Mouse (Mus musculus) limb, embryonic 12.5 days (tissue): ENCODE measurements at regions not wholly inside any gene's neighbourhood (a gene's known extent, or its start where the extent isn't known, plus 50 kb on each side); places are given as distances from the start of the nearest gene placed in this dataset.

Experiments used
- ATAC-seq: fragments of 200-750 bp; cut with Nextera tagmentation; 2 replicates; pipeline ENCODE4 v1.8.0; 2017; ENCODE audit warnings: low read depth, moderate TSS enrichment; ENCODE audit not compliant: insufficient number of reproducible peaks, insufficient read depth, low FRiP score, low TSS enrichment
- H3K27ac ChIP-seq: fragments of 300-500 bp; sonication (generic); 2 replicates; pipeline ENCODE4 v1.5.1; 2016; ENCODE audit warnings: mild to moderate bottlenecking, moderate library complexity
- H3K27me3 ChIP-seq: fragments of 300-500 bp; sonication (generic); 2 replicates; pipeline ENCODE4 v1.6.1; 2016; ENCODE audit warnings: mild to moderate bottlenecking, moderate library complexity
- H3K36me3 ChIP-seq: fragments of 300-500 bp; sonication (generic); 2 replicates; pipeline ENCODE4 v1.6.1; 2016; ENCODE audit warnings: mild to moderate bottlenecking, moderate library complexity
- H3K4me1 ChIP-seq: fragments of 300-500 bp; sonication (generic); replicated peaks from 2 replicates; pipeline ENCODE4 v1.6.1; 2016
- H3K4me2 ChIP-seq: fragments of 300-500 bp; sonication (generic); 2 replicates; pipeline ENCODE4 v1.6.1; 2016; ENCODE audit warnings: mild to moderate bottlenecking, moderate library complexity
- H3K4me3 ChIP-seq: fragments of 300-500 bp; sonication (generic); replicated peaks from 2 replicates; pipeline ENCODE4 v1.5.1; 2016; ENCODE audit warnings: mild to moderate bottlenecking
- H3K9ac ChIP-seq: fragments of 300-500 bp; sonication (generic); replicated peaks from 2 replicates; pipeline ENCODE4 v1.6.1; 2016; ENCODE audit warnings: mild to moderate bottlenecking, moderate library complexity
- H3K9me3 ChIP-seq: fragments of 300-500 bp; sonication (generic); 2 replicates; pipeline ENCODE4 v1.6.1; 2016; ENCODE audit warnings: mild to moderate bottlenecking, moderate library complexity
- WGBS: fragments of 180-500 bp; shearing (Covaris S2); methylation state at CpG from one replicate; pipeline ENCODE4 v1.1.7; 2016; 5-methylcytosine and 5-hydroxymethylcytosine counted together

GRCm38 (mm10) chr12:12442872-12443271 lies 180.9 kb downstream of the Fam49a start:
- Histone ChIP-seq H3K36me3 (no peaks in the 10 kb centered on the region), H3K4me3 (no peak overlapping the region), H3K27me3 (no peaks in the 10 kb centered on the region), H3K27ac (no peak overlapping the region), H3K4me1 (0 out of 2 replicates have a peak, but pooled peaks cover 10% of the 10 kb centered on the region), H3K4me2 (no peak overlapping the region), H3K9ac (no peak overlapping the region), H3K9me3 (peaks cover 7% of the 10 kb centered on the region; the same call in 1 of the 2 replicates)
- ATAC-seq = no peak
- WGBS = 89% methylated on average over 4 of the region's 4 CpGs

- Histone ChIP-seq H3K27ac (no peak overlapping the region), H3K9ac (no peak overlapping the region), H3K36me3 (no peaks in the 10 kb centered on the region), H3K4me3 (no peak overlapping the region), H3K4me2 (no peak overlapping the region), H3K4me1 (no peaks in the 10 kb centered on the region), H3K9me3 (peaks cover 7% of the 10 kb centered on the region; the same call in 1 of the 2 replicates), H3K27me3 (no peaks in the 10 kb centered on the region)
- 91% methylated on average over 1 of the region's 1 CpGs for WGBS
- no peak for ATAC-seq
Measured at GRCm38 (mm10) chr12:12436379-12436778, 174.4 kb downstream of the Fam49a start.

- 80% methylated on average over 1 of the region's 1 CpGs for WGBS
- ATAC-seq = no peak
- no peaks in the 10 kb centered on the region for H3K27me3 ChIP-seq
- no peak overlapping the region for H3K27ac ChIP-seq
- no peak overlapping the region for H3K4me3 ChIP-seq
- no peaks in the 10 kb centered on the region for H3K9me3 ChIP-seq
- no peak overlapping the region for H3K9ac ChIP-seq
- H3K36me3 ChIP-seq = no peaks in the 10 kb centered on the region
- H3K4me2 ChIP-seq = no peak overlapping the region
- H3K4me1 ChIP-seq = no peaks in the 10 kb centered on the region; the same call in 1 of the 2 replicates
Measured at GRCm38 (mm10) chr12:12432597-12432996, 170.7 kb downstream of the Fam49a start.
